Mouse (Mus musculus) macrophage (primary cell): Measurements from ENCODE around the gene Pdhx. TPM values are rescaled to one million over a fixed set of nuclear protein-coding genes. Genes with fewer than 3 reads are reported as not detected.

Source experiments
- H3K27ac ChIP-seq: fragments of 350-480 bp; formaldehyde crosslinking; 2 replicates; pipeline ENCODE4 v1.9.0; 2021
- H3K36me3 ChIP-seq: fragments of 350-480 bp; formaldehyde crosslinking; 2 replicates; pipeline ENCODE4 v1.9.0; 2021; ENCODE audit errors: inconsistent target
- H3K4me3 ChIP-seq: fragments of 350-480 bp; formaldehyde crosslinking; 2 replicates; pipeline ENCODE4 v1.9.0; 2021; ENCODE audit errors: inconsistent target
- H3K79me2 ChIP-seq: fragments of 350-480 bp; formaldehyde crosslinking; 2 replicates; pipeline ENCODE4 v1.9.0; 2021; ENCODE audit errors: inconsistent target
- WGBS: methylation state at CpG from one replicate; pipeline ENCODE4 v1.1.7; 2026; ENCODE audit warnings: inconsistent platforms; ENCODE audit not compliant: missing documents; 5-methylcytosine and 5-hydroxymethylcytosine counted together
- polyA plus RNA-seq: library from polyadenylated mRNA; stranded (reverse); fragments of 250-400 nt; gene quantifications from 3 replicates; pipeline ENCODE4 v1.2.4, GENCODE M21; 2018; ENCODE audit warnings: inconsistent platforms

Gene Pdhx
- polyA plus RNA-seq, 1 experiment from 2014 or later: 17.0 TPM

DNA sequence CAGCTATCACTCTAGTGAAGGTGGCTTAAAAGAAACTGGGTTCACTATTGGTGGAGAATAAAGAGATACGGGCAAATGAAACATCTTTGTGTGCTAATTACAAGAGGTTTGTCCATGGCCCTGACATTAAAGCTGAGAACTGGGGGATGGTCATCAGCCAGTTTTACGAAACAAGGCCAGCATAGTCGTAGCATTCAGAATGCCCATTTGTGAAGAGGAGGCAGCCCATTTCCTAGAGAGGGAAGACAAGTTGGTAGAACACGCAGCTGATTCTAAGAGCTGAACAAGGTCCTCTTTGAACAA, 85.7 kb downstream of the Pdhx start:
- peak overlapping the region; percentile 15 for H3K27ac ChIP-seq
- H3K36me3 ChIP-seq: no peaks in the 10 kb centered on the region
- no peak overlapping the region for H3K4me3 ChIP-seq
- WGBS: 65% methylated on average over 4 of the region's 4 CpGs
- no peaks in the 10 kb centered on the region for H3K79me2 ChIP-seq

DNA sequence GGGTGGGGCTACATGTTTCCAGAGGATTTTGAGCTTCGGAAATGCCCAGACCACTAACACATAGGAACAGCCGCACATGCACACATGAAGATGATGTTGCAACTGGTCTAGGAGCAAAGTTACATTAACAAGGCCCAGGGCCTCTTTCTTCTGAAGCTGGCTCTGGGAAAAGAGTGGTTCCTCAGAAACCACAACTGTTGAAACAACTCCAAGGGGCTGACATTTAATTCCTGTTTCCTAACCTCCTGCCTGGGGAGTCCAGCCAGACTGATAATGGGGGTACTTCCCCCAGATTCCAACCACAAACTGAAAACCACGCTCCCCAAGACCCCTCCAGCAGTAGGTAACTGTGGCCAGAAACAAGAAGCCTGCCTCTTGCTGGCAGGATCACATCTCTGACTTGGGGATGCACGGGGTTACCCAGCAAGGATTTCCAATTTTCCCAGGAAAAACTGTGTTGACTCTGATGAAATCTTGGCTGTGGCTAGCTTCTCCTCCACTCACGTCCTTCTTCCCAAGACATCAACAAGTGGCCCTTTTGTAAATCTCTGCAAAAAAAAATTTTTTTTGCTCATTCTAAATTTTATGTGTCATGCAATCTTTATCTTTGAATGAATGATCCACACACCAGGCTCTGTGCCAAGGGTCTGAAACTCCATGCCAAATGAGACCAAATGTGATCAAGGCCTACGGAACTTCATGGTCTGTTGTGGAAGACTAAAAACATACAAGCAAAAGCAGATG, 86.2 kb downstream of the Pdhx start:
- Histone ChIP-seq H3K36me3 (no peaks in the 10 kb centered on the region), H3K27ac (peak overlapping the region; percentile 15), H3K79me2 (no peaks in the 10 kb centered on the region), H3K4me3 (no peak overlapping the region)
- 14% methylated on average over 6 of the region's 6 CpGs for WGBS

DNA sequence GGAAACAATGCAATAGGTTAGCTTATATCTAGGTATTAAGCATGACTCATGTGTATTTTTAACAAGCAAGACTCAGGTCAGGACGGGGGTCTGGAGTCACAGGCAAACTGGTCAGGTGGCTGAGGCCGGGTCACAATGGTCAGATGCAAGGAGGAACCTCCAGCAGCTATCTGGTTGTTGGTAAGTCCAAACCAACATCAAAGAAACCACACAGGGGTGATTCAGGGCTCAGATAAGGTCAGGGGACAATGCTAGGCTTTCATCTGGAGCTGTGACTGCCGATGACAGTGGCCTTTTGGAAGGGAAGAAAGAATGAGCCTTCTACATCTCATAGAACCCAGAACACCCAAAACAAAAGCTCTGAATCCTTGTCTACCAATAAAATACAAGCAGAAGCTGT, 86.9 kb downstream of the Pdhx start:
- Histone ChIP-seq H3K36me3 (no peaks in the 10 kb centered on the region), H3K79me2 (no peaks in the 10 kb centered on the region), H3K4me3 (no peak overlapping the region), H3K27ac (peak overlapping the region; percentile 15; the same call in 1 of the 2 replicates)
- WGBS: 14% methylated on average over 3 of the region's 3 CpGs

DNA sequence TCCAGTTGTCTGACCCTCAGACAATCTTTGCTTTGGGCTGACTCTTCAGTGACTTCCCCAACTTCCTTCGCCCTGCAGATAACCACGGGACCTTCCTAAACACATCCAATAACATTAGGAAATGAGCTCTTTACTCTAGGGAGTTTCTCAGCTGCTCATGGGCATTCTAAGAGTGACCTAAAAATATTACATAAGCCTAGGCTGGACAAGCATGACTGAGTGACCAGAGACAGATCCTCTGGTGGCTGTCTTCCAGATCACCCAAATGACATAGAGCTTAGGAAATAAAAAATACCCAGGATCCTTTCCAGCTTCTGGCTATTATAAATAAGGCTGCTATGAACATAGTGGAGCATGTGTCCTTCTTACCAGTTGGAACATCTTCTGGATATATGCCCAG, 90.5 kb downstream of the Pdhx start:
- WGBS: 78% methylated on average over 2 of the region's 2 CpGs
- Histone ChIP-seq H3K79me2 (no peaks in the 10 kb centered on the region), H3K4me3 (no peak overlapping the region), H3K36me3 (no peaks in the 10 kb centered on the region), H3K27ac (no peak overlapping the region)

DNA sequence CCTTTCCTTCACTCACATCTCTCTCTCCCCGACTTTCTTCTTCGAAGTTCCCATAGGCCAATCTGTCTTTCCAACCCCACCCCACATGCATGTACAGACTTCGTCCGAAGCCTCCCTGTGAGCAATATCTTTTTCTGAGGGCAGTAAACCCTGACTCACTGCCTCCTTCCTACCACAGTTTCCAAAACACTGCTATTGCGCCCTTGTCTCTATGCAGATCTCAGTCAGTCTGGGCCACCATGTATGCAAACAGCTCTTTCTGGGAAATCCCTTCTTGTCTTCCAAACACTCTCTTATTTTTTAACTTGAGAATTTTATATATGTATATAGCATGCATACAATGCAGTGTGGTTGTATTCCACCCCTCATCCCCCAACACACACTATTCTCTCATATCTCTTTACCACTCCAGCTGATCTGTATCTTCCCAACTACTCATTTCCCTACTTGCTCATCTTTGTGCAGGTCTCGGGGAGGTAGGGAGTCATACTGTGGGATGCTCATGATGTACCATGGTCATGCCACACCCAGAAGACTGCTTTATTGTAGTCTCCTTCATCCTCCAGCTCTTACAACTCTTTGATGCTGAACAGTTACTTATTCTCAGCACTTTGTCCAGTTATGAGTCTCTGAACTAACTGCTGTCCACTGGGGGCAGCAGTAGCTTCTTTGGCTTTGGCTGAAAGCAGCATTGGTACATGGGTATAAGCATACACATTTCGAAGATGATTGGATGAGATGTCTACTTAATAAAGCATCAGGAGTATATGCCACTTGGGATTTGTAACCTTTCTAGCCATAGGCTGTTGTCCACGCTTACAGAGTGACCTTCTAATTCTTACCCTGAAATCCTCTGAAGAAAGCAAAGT, 91.6 kb downstream of the Pdhx start:
- Histone ChIP-seq H3K4me3 (no peak overlapping the region), H3K79me2 (no peaks in the 10 kb centered on the region), H3K36me3 (no peaks in the 10 kb centered on the region), H3K27ac (peak overlapping the region; percentile 17)
- 85% methylated on average over 6 of the region's 8 CpGs for WGBS

DNA sequence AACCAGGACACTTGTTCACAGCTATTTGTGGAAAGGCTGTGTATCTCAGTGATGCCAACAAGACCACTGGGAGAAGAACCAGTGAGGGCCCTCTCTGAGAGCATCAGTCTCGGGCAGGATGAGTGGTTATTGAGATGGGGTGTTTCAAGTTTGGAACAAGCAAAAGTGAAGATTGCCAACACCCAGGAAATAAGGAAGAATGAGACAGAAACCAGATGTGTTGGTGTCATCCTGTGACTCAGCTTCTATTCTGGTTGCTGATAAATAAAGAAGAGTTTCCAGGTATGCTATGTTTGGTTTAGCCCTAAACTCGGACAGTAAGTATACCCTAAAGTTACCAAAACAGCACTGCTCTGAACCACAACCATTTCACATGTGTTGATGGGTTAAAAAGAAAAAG, 92.4 kb downstream of the Pdhx start:
- Histone ChIP-seq H3K79me2 (no peaks in the 10 kb centered on the region), H3K4me3 (no peak overlapping the region), H3K27ac (peak overlapping the region; percentile 17; the same call in 1 of the 2 replicates), H3K36me3 (no peaks in the 10 kb centered on the region)
- WGBS: 54% methylated on average over 2 of the region's 2 CpGs

DNA sequence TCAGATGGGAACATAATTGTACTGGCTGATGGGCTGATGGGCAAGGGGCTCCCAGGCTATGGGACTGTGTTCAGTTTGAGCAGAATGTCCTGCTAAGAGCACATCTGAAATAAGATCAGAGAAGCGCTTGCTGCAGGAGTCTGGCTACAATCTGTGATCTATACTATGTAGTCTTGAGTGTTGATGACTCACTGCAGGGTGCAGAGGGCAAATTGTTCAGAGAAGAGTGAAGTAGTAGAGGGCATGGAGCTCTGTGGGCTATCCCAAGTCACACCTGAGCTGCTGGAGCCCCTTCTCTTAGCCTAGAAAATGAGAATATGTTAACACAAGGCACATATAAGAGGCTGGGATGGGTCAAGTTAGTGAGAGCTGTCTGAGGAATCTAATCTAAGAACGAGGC, 93.8 kb downstream of the Pdhx start:
- Histone ChIP-seq H3K79me2 (no peaks in the 10 kb centered on the region), H3K36me3 (no peaks in the 10 kb centered on the region), H3K27ac (no peak overlapping the region), H3K4me3 (no peak overlapping the region)
- 93% methylated on average over 2 of the region's 2 CpGs for WGBS

DNA sequence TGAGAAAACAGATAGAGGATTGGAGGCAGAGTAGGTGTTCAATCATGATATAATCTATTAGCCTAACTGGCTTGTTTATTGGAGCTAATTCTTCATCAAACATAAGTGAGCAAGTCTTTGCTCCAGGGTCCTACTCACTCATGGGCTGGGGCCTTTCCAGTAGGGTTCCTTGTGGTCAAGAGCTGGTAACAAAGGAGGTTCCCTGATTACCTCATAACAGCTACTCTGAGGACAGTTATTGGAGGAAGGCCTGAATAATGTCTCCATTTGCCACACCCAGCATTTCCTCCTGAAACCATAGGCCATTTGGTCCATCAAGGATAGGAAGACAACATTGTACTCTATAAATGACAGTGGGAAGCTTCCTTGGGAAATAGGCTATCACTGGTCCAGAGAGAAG, 94.2 kb downstream of the Pdhx start:
- H3K27ac ChIP-seq: no peak overlapping the region
- H3K4me3 ChIP-seq: no peak overlapping the region
- no peaks in the 10 kb centered on the region for H3K79me2 ChIP-seq
- no peaks in the 10 kb centered on the region for H3K36me3 ChIP-seq

DNA sequence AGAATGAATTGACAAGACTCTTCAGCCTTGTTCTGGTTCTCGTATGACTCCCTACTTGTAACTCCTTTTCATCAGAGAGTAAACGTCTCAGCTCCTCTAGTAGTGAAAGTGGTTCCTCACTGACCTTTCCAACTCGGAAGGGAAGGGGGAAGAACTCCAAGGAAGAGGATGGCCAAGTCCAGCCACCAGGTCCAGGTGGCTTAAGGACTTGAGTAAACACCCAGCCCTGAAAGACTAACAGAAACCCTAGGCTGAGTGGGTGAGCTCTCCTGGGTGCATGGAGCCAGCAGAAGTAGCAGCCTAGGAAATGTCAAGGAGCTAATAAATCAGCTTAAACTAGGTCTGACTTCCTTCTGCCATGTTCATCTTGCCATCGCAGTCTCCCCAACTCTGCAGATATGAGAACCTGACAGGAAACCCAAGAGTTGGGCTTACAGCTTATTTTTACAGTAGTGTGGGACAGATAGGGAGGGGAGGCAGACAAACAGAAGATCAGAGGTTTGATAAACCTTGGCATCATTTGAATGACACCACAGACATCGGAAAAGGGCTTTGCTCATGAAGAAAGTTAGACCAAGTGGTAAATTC, 97.9 kb downstream of the Pdhx start:
- no peak overlapping the region for H3K4me3 ChIP-seq
- H3K79me2 ChIP-seq: no peaks in the 10 kb centered on the region
- H3K36me3 ChIP-seq: no peaks in the 10 kb centered on the region
- H3K27ac ChIP-seq: no peak overlapping the region
- WGBS: 45% methylated on average over 5 of the region's 5 CpGs

DNA sequence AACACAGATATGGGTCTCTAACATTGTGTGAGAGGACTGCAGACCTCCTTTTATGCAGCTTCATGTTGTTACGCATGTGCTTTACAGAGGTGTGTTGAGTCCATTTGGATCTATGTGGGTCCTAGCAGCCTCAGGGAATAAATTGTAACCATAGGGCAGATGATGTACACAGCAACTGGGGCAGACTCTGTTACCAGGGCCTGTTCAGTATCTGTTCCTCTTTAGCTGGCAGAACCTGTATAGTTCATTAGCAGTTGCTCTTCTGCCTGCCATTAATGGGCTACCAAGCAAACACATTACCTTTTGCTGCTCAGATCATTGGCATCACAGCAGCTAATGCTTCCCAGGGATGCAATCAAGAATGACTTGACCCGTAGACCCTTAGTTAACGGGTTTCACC, 100.2 kb downstream of the Pdhx start:
- no peaks in the 10 kb centered on the region for H3K79me2 ChIP-seq
- no peaks in the 10 kb centered on the region for H3K36me3 ChIP-seq
- 90% methylated on average over 3 of the region's 3 CpGs for WGBS
- H3K27ac ChIP-seq: peak overlapping the region; percentile 5; the same call in 1 of the 2 replicates
- H3K4me3 ChIP-seq: no peak overlapping the region

DNA sequence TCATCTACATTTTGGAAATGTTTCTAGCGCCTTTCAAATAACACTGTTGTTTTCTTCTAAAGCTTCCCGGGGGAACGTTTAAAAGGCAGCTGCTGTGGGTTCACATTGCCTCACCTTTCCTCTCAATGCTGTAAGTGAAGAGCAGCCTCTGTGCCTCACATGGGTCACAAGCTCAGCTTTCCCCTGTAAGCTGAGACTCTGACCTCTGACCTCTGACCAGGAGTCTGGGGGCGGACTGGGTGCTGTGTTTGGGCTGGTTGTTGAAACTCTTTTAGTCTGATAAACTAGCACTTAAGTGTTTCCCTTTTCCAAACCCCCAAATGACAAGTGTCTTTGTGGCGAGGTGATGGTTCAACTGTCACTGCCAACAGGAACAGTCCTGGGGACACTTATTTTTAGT, 100.7 kb downstream of the Pdhx start:
- WGBS: 37% methylated on average over 5 of the region's 5 CpGs
- Histone ChIP-seq H3K4me3 (no peak overlapping the region), H3K79me2 (no peaks in the 10 kb centered on the region), H3K27ac (peak overlapping the region; percentile 5; the same call in 1 of the 2 replicates), H3K36me3 (no peaks in the 10 kb centered on the region)

DNA sequence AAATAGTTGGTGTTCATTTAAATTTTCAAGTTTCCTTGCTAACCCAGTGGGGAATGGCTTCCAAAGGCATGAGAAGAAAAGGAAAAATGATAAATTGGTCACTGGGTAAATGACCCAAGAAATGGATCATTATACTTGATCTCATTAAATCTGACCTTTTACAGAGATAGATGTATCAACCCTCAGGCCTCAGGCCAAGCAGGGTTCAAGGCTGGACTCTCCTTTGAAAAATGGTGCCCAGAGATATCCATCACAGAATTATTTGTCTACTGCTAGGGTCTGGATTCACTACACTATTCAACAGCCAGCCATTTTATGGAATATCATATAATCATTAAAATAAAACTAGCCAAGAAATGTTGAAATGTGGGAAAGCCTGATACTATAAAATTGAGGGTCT, 101.4 kb downstream of the Pdhx start:
- no peaks in the 10 kb centered on the region for H3K36me3 ChIP-seq
- H3K4me3 ChIP-seq: no peak overlapping the region
- H3K79me2 ChIP-seq: no peaks in the 10 kb centered on the region
- H3K27ac ChIP-seq: no peak overlapping the region
